Mouse (Mus musculus) thymus, adult 18-20 months (tissue): Measurements from ENCODE around the gene Zbtb22.
"Not testable (repeated sequence)": the region's sequence is repeated elsewhere in the genome, so short reads cannot be mapped to it uniquely, and the experiment has no call there.

Experiments
- DNase-seq, 2 experiments: peaks; one replicate each; pipeline ENCODE4 v3.0.0; 2022; ENCODE audit warnings: mixed read lengths in 2 of 2

The Zbtb22 gene

GRCm38 (mm10) chr17:33915671-33916250 lies at the start of gene Zbtb22, which contains the start of gene Tapbp:
TSS of gene Zbtb22 (plus strand) at chr17:33915904.
TSS of gene Tapbp (plus strand) at chr17:33915899.
- DNase-seq, result peak; percentile 89 to 93

- DNase-seq, result not testable (repeated sequence)
Observed at GRCm38 (mm10) chr17:33873537-33873936, 42.2 kb upstream of the Zbtb22 start, which contains the start of gene Gm7029. TSS of gene Gm7029 (plus strand) at chr17:33873837.

GRCm38 (mm10) chr17:33874411-33874810 lies 41.3 kb upstream of the Zbtb22 start:
- peak in 1 of 2 experiments; percentile 25 for DNase-seq

GRCm38 (mm10) chr17:33875797-33876196 lies 39.9 kb upstream of the Zbtb22 start:
- not testable (repeated sequence) for DNase-seq

- not testable (repeated sequence) for DNase-seq
Observed at GRCm38 (mm10) chr17:33884320-33884719, 31.4 kb upstream of the Zbtb22 start.

GRCm38 (mm10) chr17:33887802-33888201 lies 27.9 kb upstream of the Zbtb22 start:
- DNase-seq, result not testable (repeated sequence)

GRCm38 (mm10) chr17:33888230-33888629 lies 27.5 kb upstream of the Zbtb22 start:
- DNase-seq, result not testable (repeated sequence)

GRCm38 (mm10) chr17:33889941-33890532 lies 25.7 kb upstream of the Zbtb22 start:
- DNase-seq, result not testable (repeated sequence)

- DNase-seq, result peak; percentile 99 to 100
Observed at GRCm38 (mm10) chr17:33890533-33891059, 25.1 kb upstream of the Zbtb22 start, which contains the start of gene Kifc1. TSS of gene Kifc1 (minus strand) at chr17:33890661.

GRCm38 (mm10) chr17:33891357-33891756 lies 24.3 kb upstream of the Zbtb22 start:
- DNase-seq, result no peak

GRCm38 (mm10) chr17:33891892-33892291 lies 23.8 kb upstream of the Zbtb22 start:
- not testable (repeated sequence) for DNase-seq

GRCm38 (mm10) chr17:33892429-33892828 lies 23.3 kb upstream of the Zbtb22 start:
- no peak for DNase-seq

GRCm38 (mm10) chr17:33893011-33893410 lies 22.7 kb upstream of the Zbtb22 start:
- not testable (repeated sequence) for DNase-seq

- DNase-seq, result no peak
Observed at GRCm38 (mm10) chr17:33897114-33897794, 18.4 kb upstream of the Zbtb22 start.

- not testable (repeated sequence) for DNase-seq
Observed at GRCm38 (mm10) chr17:33898193-33898592, 17.5 kb upstream of the Zbtb22 start.

- no peak for DNase-seq
Observed at GRCm38 (mm10) chr17:33899642-33900041, 16.1 kb upstream of the Zbtb22 start.

- no peak for DNase-seq
Observed at GRCm38 (mm10) chr17:33900281-33900988, 15.3 kb upstream of the Zbtb22 start.

GRCm38 (mm10) chr17:33900989-33901314 lies 14.8 kb upstream of the Zbtb22 start:
- DNase-seq, result no peak

GRCm38 (mm10) chr17:33901653-33902052 lies 14.1 kb upstream of the Zbtb22 start:
- no peak for DNase-seq

GRCm38 (mm10) chr17:33902079-33902478 lies 13.6 kb upstream of the Zbtb22 start:
- no peak for DNase-seq

- no peak for DNase-seq
Observed at GRCm38 (mm10) chr17:33902491-33902890, 13.2 kb upstream of the Zbtb22 start.

GRCm38 (mm10) chr17:33903911-33904651 lies 11.6 kb upstream of the Zbtb22 start:
- not testable (repeated sequence) for DNase-seq
